Mouse (Mus musculus): Measurements from ENCODE around the gene Rbbp8nl. TPM values are rescaled to one million over a fixed set of nuclear protein-coding genes. Genes with fewer than 3 reads are reported as not detected.
"Not testable (repeated sequence)": the region's sequence is repeated elsewhere in the genome, so short reads cannot be mapped to it uniquely, and the experiment has no call there.

Gene Rbbp8nl
- polyA plus RNA-seq, 1 experiment from 2014 or later = not detected

GRCm38 (mm10) chr2:180267955-180268354 is 21.7 kb downstream of the Rbbp8nl start:
- Histone ChIP-seq H3K4me3 (replicated peaks; ENCODE audit: low read depth, low read length) (no peak overlapping the region), H3K36me3 (ENCODE audit: control insufficient read depth, insufficient read depth, low read length) (peaks cover 41% of the 10 kb centered on the region), H3K27me3 (ENCODE audit: control insufficient read depth, insufficient read depth, low read length) (no peaks in the 10 kb centered on the region), H3K27ac (replicated peaks; ENCODE audit: low read depth, low read length) (no peak overlapping the region), H3K9ac (replicated peaks; ENCODE audit: low read length) (no peak overlapping the region), H3K4me2 (ENCODE audit: low read length) (no peak overlapping the region), H3K4me1 (ENCODE audit: control insufficient read depth, insufficient read depth, low read length) (peaks cover 17% of the 10 kb centered on the region), H3K9me3 (ENCODE audit: control insufficient read depth, low read length) (no peaks in the 10 kb centered on the region)
- WGBS = 58% methylated on average over 2 of the region's 2 CpGs
- ATAC-seq (ENCODE audit: low FRiP score, low TSS enrichment) (no peak), DNase-seq (no peak)

- no peaks in the 10 kb centered on the region for H3K27me3 ChIP-seq (ENCODE audit: control insufficient read depth, insufficient read depth, low read length)
- H3K9me3 ChIP-seq (ENCODE audit: control insufficient read depth, low read length) = no peaks in the 10 kb centered on the region
- H3K4me3 ChIP-seq (replicated peaks; ENCODE audit: low read depth, low read length) = no peak overlapping the region
- no peak overlapping the region for H3K4me2 ChIP-seq (ENCODE audit: low read length)
- no peak for ATAC-seq (ENCODE audit: low FRiP score, low TSS enrichment)
- no peak for DNase-seq
- H3K36me3 ChIP-seq (ENCODE audit: control insufficient read depth, insufficient read depth, low read length) = peaks cover 70% of the 10 kb centered on the region
- H3K9ac ChIP-seq (replicated peaks; ENCODE audit: low read length) = no peak overlapping the region
- 94% methylated on average over 10 of the region's 10 CpGs for WGBS
- H3K4me1 ChIP-seq (ENCODE audit: control insufficient read depth, insufficient read depth, low read length) = peaks cover 7% of the 10 kb centered on the region
- no peak overlapping the region for H3K27ac ChIP-seq (replicated peaks; ENCODE audit: low read depth, low read length)
Measured at GRCm38 (mm10) chr2:180262891-180263290, 26.8 kb downstream of the Rbbp8nl start.

- Histone ChIP-seq H3K4me2 (ENCODE audit: low read length) (no peak overlapping the region), H3K4me3 (replicated peaks; ENCODE audit: low read depth, low read length) (no peak overlapping the region), H3K4me1 (ENCODE audit: control insufficient read depth, insufficient read depth, low read length) (peaks cover 8% of the 10 kb centered on the region), H3K9ac (replicated peaks; ENCODE audit: low read length) (no peak overlapping the region), H3K27me3 (ENCODE audit: control insufficient read depth, insufficient read depth, low read length) (no peaks in the 10 kb centered on the region), H3K9me3 (ENCODE audit: control insufficient read depth, low read length) (no peaks in the 10 kb centered on the region), H3K27ac (replicated peaks; ENCODE audit: low read depth, low read length) (no peak overlapping the region), H3K36me3 (ENCODE audit: control insufficient read depth, insufficient read depth, low read length) (peaks cover 69% of the 10 kb centered on the region)
- DNase-seq (no peak), ATAC-seq (ENCODE audit: low FRiP score, low TSS enrichment) (no peak)
- 85% methylated on average over 3 of the region's 3 CpGs for WGBS
Measured at GRCm38 (mm10) chr2:180262441-180262840, 27.2 kb downstream of the Rbbp8nl start.

GRCm38 (mm10) chr2:180261901-180262300 is 27.8 kb downstream of the Rbbp8nl start:
- no peaks in the 10 kb centered on the region for H3K27me3 ChIP-seq (ENCODE audit: control insufficient read depth, insufficient read depth, low read length)
- DNase-seq (no peak), ATAC-seq (ENCODE audit: low FRiP score, low TSS enrichment) (no peak)
- H3K4me1 ChIP-seq (ENCODE audit: control insufficient read depth, insufficient read depth, low read length) = peaks cover 8% of the 10 kb centered on the region
- H3K36me3 ChIP-seq (ENCODE audit: control insufficient read depth, insufficient read depth, low read length) = peaks cover 69% of the 10 kb centered on the region
- no peaks in the 10 kb centered on the region for H3K9me3 ChIP-seq (ENCODE audit: control insufficient read depth, low read length)
- WGBS = 89% methylated on average over 7 of the region's 7 CpGs
- no peak overlapping the region for H3K9ac ChIP-seq (replicated peaks; ENCODE audit: low read length)
- H3K4me2 ChIP-seq (ENCODE audit: low read length) = no peak overlapping the region
- no peak overlapping the region for H3K27ac ChIP-seq (replicated peaks; ENCODE audit: low read depth, low read length)
- H3K4me3 ChIP-seq (replicated peaks; ENCODE audit: low read depth, low read length) = no peak overlapping the region

GRCm38 (mm10) chr2:180260610-180261480 is 28.8 kb downstream of the Rbbp8nl start:
- peaks cover 60% of the 10 kb centered on the region for H3K36me3 ChIP-seq (ENCODE audit: control insufficient read depth, insufficient read depth, low read length)
- 61% methylated on average over 8 of the region's 8 CpGs for WGBS
- H3K4me1 ChIP-seq (ENCODE audit: control insufficient read depth, insufficient read depth, low read length) = peaks cover 15% of the 10 kb centered on the region
- no peak overlapping the region for H3K4me2 ChIP-seq (ENCODE audit: low read length)
- H3K27me3 ChIP-seq (ENCODE audit: control insufficient read depth, insufficient read depth, low read length) = no peaks in the 10 kb centered on the region
- no peaks in the 10 kb centered on the region for H3K9me3 ChIP-seq (ENCODE audit: control insufficient read depth, low read length)
- ATAC-seq (ENCODE audit: low FRiP score, low TSS enrichment) (no peak), DNase-seq (no peak)
- H3K4me3 ChIP-seq (replicated peaks; ENCODE audit: low read depth, low read length) = no peak overlapping the region
- H3K27ac ChIP-seq (replicated peaks; ENCODE audit: low read depth, low read length) = no peak overlapping the region
- no peak overlapping the region for H3K9ac ChIP-seq (replicated peaks; ENCODE audit: low read length)

GRCm38 (mm10) chr2:180259826-180260609 is 29.7 kb downstream of the Rbbp8nl start:
- Histone ChIP-seq H3K36me3 (ENCODE audit: control insufficient read depth, insufficient read depth, low read length) (peaks cover 60% of the 10 kb centered on the region), H3K4me1 (ENCODE audit: control insufficient read depth, insufficient read depth, low read length) (peaks cover 16% of the 10 kb centered on the region)
- H3K27me3 ChIP-seq (ENCODE audit: control insufficient read depth, insufficient read depth, low read length); H3K9me3 ChIP-seq (ENCODE audit: control insufficient read depth, low read length); ATAC-seq (ENCODE audit: low FRiP score, low TSS enrichment); H3K4me2 ChIP-seq (ENCODE audit: low read length); H3K4me3 ChIP-seq (replicated peaks; ENCODE audit: low read depth, low read length); H3K27ac ChIP-seq (replicated peaks; ENCODE audit: low read depth, low read length); DNase-seq; H3K9ac ChIP-seq (replicated peaks; ENCODE audit: low read length): not testable (repeated sequence)
- 73% methylated on average over 17 of the region's 17 CpGs for WGBS

GRCm38 (mm10) chr2:180258951-180259484 is 30.7 kb downstream of the Rbbp8nl start:
- not testable (repeated sequence) for H3K4me3 ChIP-seq (replicated peaks; ENCODE audit: low read depth, low read length); H3K27ac ChIP-seq (replicated peaks; ENCODE audit: low read depth, low read length); H3K9me3 ChIP-seq (ENCODE audit: control insufficient read depth, low read length); ATAC-seq (ENCODE audit: low FRiP score, low TSS enrichment); H3K27me3 ChIP-seq (ENCODE audit: control insufficient read depth, insufficient read depth, low read length); H3K9ac ChIP-seq (replicated peaks; ENCODE audit: low read length); DNase-seq; H3K4me2 ChIP-seq (ENCODE audit: low read length)
- Histone ChIP-seq H3K4me1 (ENCODE audit: control insufficient read depth, insufficient read depth, low read length) (peaks cover 16% of the 10 kb centered on the region), H3K36me3 (ENCODE audit: control insufficient read depth, insufficient read depth, low read length) (peaks cover 54% of the 10 kb centered on the region)
- 79% methylated on average over 10 of the region's 10 CpGs for WGBS

- Histone ChIP-seq H3K36me3 (ENCODE audit: control insufficient read depth, insufficient read depth, low read length) (peaks cover 46% of the 10 kb centered on the region), H3K27ac (replicated peaks; ENCODE audit: low read depth, low read length) (peak overlapping the region; percentile 65; the same call in 1 of the 2 replicates), H3K9ac (replicated peaks; ENCODE audit: low read length) (peak overlapping the region; percentile 70), H3K9me3 (ENCODE audit: control insufficient read depth, low read length) (no peaks in the 10 kb centered on the region), H3K4me1 (ENCODE audit: control insufficient read depth, insufficient read depth, low read length) (peaks cover 16% of the 10 kb centered on the region), H3K27me3 (ENCODE audit: control insufficient read depth, insufficient read depth, low read length) (no peaks in the 10 kb centered on the region), H3K4me3 (replicated peaks; ENCODE audit: low read depth, low read length) (peak overlapping the region; percentile 76), H3K4me2 (ENCODE audit: low read length) (peak overlapping the region; percentile 78)
- ATAC-seq (ENCODE audit: low FRiP score, low TSS enrichment) = no peak
- WGBS = 55% methylated on average over 11 of the region's 11 CpGs
- DNase-seq = no peak
Measured at GRCm38 (mm10) chr2:180257963-180258865, 31.5 kb downstream of the Rbbp8nl start.
